19 mouse cellular contexts compared by ENCODE assay signal in the genomic region with DNA sequence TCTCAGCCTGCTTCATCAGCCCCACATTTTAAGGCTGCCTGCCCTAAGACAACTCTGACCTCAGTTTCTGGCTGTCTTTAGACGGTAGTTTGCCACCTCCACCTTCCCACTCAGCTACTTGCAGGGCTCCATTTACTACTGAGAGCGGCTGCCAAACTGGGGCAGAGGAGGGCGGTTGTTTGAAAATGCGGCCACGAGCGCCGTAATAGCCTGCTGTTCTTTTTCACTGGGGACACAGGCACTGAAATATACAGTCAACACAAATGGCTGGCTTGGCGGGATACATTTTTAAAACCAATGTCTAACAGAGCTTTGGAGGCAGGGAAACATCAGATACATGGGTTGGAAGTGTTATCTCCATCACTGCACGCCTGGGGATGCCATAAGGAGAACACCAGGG.
DNase-seq lines count a peak whose midpoint lies in the region; ATAC-seq lines count a peak whose summit lies in the region.
"Had no signal": no experiment of that assay in that cellular context is flagged by ENCODE, and none has a peak within 500 bp of the region (broad histone marks: within the 10 kb centered on the region; RNA-seq: fewer than 3 reads in every experiment).

No protein-coding gene starts in this region.

- DNase-seq in heart, embryonic 10.5 days (ENCODE audit: low spot score): peak; percentile 19
- peak; percentile 16 for DNase-seq in retina, postnatal 1 day
- no peak for DNase-seq in retina, embryonic 14.5 days (ENCODE audit: low spot score)
- peak; percentile 43 to 47 for DNase-seq in left cerebral cortex, postnatal 36 days (ENCODE audit: low spot score in 2 of 2)
- no peak for DNase-seq in urinary bladder, postnatal 10 days (ENCODE audit: low spot score)
- no peak for DNase-seq in spleen, postnatal 10 days (ENCODE audit: low spot score in 2 of 2)
- DNase-seq: adrenal gland, postnatal 36 days; cerebellum, adult 8-10 months; forebrain, postnatal 0 days; gastrocnemius, postnatal 25 days; kidney, adult 9 months; kidney, postnatal 4 days; liver, embryonic 13.5 days; lung, embryonic 14.5 days; lung, postnatal 36 days had no signal

- no peak for ATAC-seq in heart, embryonic 11.5 days (replicated peaks; ENCODE audit: insufficient number of reproducible peaks, low FRiP score, low TSS enrichment)
- ATAC-seq: forebrain, postnatal 0 days; inflammation-experienced regulatory T-cells, adult 6 months had no signal

- no peaks in the 10 kb centered on the region for H3K27me3 ChIP-seq in heart, embryonic 10.5 days (ENCODE audit: insufficient read depth, poor library complexity, severe bottlenecking)
- no peaks in the 10 kb centered on the region for H3K27me3 ChIP-seq in heart, embryonic 11.5 days (ENCODE audit: control insufficient read depth, insufficient read depth, low read length)
- H3K27me3 ChIP-seq: limb, embryonic 12.5 days; liver, embryonic 13.5 days had no signal

- H3K27ac ChIP-seq in heart, embryonic 10.5 days: no peak overlapping the region
- no peak overlapping the region for H3K27ac ChIP-seq in heart, embryonic 11.5 days (ENCODE audit: low read depth, low read length)
- H3K27ac ChIP-seq: forebrain, embryonic 10.5 days; limb, embryonic 12.5 days; liver, embryonic 13.5 days had no signal

- H3K4me3 ChIP-seq in heart, embryonic 10.5 days: no peak overlapping the region
- H3K4me3 ChIP-seq in heart, embryonic 11.5 days (ENCODE audit: low read depth, low read length): no peak overlapping the region
- H3K4me3 ChIP-seq: forebrain, embryonic 10.5 days; limb, embryonic 12.5 days; liver, embryonic 13.5 days had no signal

- no peaks in the 10 kb centered on the region for H3K9me3 ChIP-seq in heart, embryonic 10.5 days
- no peaks in the 10 kb centered on the region for H3K9me3 ChIP-seq in heart, embryonic 11.5 days (replicated peaks; ENCODE audit: control insufficient read depth, low read length)
- H3K9me3 ChIP-seq: forebrain, embryonic 10.5 days; limb, embryonic 12.5 days had no signal

- H3K9ac ChIP-seq in heart, embryonic 11.5 days (ENCODE audit: low read depth, low read length): no peak overlapping the region
- H3K9ac ChIP-seq: forebrain, postnatal 0 days; limb, embryonic 12.5 days; liver, embryonic 13.5 days; lung, embryonic 14.5 days had no signal

- no peaks in the 10 kb centered on the region for H3K36me3 ChIP-seq in heart, embryonic 10.5 days
- no peaks in the 10 kb centered on the region for H3K36me3 ChIP-seq in heart, embryonic 11.5 days (ENCODE audit: control insufficient read depth, insufficient read depth, low read length)
- H3K36me3 ChIP-seq: forebrain, embryonic 10.5 days; limb, embryonic 12.5 days; liver, embryonic 13.5 days had no signal

- H3K4me1 ChIP-seq in heart, embryonic 10.5 days: no peaks in the 10 kb centered on the region
- H3K4me1 ChIP-seq in heart, embryonic 11.5 days (ENCODE audit: control insufficient read depth, insufficient read depth, low read length): no peaks in the 10 kb centered on the region
- H3K4me1 ChIP-seq: liver, embryonic 13.5 days had no signal

- WGBS in heart, embryonic 10.5 days: 69% methylated on average over 9 of the region's 9 CpGs
- WGBS in heart, embryonic 11.5 days (ENCODE audit: insufficient replicate concordance): 70% methylated on average over 9 of the region's 9 CpGs

- intact Hi-C loops in left cerebral cortex, postnatal 36 days (cut with DNase I): no loop called here

- no peak overlapping the region for H3K4me2 ChIP-seq in heart, embryonic 11.5 days
- H3K4me2 ChIP-seq: limb, embryonic 12.5 days; liver, embryonic 13.5 days; lung, embryonic 14.5 days had no signal

Comparison
In these comparisons a context has a peak if more than half of its experiments do, and no peak if none do; other contexts are left out.
1. DNase-seq: peak in heart, embryonic 10.5 days (single experiment), retina, postnatal 1 day (single experiment) and left cerebral cortex, postnatal 36 days (2 of 2); none in retina, embryonic 14.5 days (single experiment), urinary bladder, postnatal 10 days (single experiment) and spleen, postnatal 10 days (0 of 2).